Mouse (Mus musculus) frontal cortex, postnatal 10 days (tissue): ENCODE data around the gene Cracr2a.

ENCODE experiments used
- DNase-seq, 2 experiments: peaks; one replicate each; pipeline ENCODE4 v3.0.0; 2022; ENCODE audit warnings: low spot score in 2 of 2, mixed read lengths in 1 of 2

Gene Cracr2a

DNA sequence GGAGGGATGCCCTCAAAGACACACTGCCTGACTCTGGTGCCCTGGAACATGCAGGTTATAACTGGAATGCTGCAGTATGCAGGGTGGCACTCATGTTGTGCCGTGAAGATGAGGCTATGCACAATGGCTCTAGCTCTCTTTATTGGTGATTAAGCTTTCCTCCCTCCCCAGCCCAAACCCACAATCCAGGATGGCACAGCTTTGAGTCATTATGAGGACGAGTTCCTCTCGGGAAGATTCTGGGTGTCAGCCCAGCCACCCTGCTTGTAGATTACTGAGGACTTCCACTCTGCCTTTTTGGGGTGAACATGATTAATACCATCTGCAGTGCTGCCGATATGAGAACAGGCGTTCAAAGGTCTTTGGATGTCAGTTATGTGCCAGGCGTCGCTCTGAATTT, 132.5 kb downstream of the Cracr2a start:
- no peak for DNase-seq

DNA sequence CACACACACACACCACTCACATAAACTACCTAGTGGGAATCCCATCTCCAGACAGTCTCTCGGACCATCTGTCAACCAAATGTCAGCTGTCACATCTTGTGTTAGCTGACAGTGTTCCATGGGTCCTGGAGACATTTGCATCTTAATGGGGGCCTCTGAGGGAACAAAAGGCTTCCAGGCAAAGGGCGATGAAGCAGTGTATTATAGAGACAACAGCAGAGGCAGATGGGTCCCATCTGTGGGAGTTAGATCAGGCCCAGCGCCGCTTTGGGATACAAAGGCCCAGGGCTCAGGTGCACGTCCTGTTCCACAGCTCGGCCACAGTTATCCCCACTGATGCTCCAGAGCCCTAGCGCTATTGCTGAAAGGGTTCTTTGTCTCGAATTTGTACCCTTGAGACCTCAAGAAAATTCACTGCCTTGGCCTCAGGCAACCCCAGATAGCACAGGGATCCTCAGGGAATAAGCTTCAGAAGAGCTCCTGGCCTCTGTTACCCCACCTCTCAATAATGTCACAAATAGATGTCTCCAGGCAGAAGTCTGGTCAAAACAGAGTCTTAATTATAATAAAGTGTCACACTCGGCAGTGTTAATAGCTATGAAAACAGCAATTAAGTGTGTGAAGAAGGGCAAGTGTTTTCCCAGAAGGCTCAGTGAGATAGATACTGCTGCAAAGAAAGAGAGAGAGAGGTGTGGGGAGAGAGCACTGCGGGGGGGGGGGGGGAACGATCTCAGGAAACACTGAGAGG, 140.1 kb downstream of the Cracr2a start:
- DNase-seq, result no peak

DNA sequence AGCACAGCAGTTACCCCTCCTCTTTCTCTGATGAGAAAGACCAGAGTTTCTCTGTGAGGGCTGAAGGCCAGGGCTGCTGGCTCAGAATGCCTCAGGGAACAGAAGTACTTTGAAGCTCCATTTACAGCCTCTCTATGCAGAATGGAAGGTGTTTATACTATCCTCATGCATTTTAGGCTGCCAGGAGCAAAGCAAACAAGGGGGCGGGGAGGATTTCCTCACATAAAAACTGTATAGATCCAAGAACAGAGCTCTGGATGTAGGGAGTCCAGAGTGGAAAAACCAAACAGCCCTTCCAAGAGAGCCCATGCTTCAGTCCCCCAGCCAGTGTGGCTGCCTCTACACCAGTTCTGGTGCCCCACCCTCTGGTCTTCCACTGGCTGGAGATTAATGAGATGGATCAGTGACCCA, 147.1 kb downstream of the Cracr2a start:
- DNase-seq, result no peak

DNA sequence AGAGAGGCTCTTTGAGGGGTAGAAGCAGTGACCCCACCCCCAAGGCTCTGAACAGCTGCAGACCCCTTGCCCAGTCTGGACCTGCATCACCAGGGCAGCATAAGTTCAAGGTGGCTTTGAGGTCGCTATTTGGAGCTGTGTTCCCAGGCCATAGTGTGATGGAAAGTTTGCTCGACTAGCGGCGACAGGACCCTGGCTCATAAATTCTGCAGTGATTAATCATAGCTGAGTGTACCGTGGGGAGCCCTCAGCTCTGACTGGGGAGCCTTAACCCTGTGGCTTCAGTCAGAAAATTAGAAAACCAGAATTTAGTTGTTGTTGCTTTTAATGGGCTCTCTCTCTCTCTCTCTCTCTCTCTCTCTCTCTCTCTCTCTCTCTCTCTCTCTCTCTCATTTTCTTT, 153.8 kb downstream of the Cracr2a start:
- no peak for DNase-seq

DNA sequence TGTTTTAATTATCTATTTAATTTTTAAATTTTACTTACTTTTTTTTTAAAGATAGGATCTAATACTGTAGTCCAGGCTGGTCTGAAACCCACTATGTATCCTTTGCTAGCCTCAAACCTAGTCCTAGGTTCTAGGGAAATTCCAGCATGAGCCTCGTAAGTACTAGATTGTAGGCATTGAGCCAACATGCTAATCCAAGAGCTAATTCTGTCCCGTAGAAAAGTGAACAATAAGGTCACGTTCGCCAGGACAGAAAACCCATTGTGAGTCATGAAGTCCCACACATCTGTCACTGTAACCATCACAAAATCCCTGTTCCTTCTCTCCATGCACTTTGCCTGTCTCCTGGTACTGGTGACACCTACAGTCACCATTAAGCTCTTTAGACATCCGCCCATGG, 154.3 kb downstream of the Cracr2a start:
- DNase-seq, result no peak

DNA sequence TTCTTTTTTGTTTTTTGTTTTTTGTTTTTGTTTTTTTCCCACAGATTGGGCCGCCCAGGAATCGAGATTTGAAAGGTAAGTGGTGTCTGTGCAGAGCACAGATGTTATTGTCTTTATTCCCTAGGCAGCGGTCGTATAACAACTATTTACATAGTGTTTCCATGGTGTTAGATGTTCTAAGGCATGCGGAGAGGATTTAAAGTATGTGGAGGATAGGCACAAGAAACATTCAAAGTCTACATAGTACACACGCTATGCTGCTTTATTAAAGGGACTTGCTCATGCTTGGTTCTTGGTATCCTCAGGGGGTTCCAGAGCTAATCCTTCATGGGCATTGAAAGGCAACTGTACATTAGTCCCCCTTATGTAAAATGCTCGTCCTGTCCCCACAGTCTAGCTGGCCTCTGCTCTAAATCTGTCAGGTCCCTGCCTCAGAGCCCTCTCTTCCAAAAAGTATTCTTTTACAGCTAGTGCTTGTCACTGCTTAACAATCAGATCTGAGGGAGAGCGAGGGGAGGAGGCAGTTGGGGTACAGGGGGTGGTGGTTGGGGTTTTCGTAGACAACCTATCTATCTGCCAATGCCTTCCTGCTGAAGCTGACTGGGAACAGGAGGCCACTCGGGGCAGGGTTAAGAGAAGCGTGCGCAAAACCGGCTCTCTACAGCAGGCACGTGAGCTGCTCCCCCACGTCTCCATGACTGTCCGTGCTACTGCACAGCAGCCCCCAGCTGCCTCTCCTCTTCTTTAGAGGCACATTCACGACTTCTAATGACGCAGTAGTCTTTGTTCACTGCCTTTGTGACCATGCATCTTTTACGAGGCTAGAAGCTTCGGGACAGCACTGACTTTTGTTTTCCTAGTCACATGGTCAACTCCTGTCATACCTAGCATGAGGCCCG, 156.3 kb downstream of the Cracr2a start:
- DNase-seq, result no peak

DNA sequence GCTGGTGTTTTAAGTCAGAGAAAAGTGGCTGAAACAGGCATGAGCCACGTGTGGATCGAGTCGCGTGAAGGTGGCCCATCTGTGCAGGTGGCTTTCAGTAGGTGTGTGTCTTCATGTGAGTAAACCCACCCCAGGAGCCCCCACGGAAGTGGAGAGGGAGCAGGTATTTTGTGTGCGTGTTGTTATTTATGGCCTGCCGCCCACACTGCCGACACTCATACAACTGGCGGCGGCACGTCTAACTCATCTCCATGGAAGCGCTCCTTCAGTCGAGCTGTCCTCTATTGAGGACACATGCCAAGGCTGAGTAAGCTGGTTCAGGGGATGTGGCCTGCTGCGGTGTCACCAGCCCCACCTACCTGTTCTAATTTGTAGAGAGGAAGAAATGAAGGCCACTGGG, 158.7 kb downstream of the Cracr2a start:
- DNase-seq, result no peak

DNA sequence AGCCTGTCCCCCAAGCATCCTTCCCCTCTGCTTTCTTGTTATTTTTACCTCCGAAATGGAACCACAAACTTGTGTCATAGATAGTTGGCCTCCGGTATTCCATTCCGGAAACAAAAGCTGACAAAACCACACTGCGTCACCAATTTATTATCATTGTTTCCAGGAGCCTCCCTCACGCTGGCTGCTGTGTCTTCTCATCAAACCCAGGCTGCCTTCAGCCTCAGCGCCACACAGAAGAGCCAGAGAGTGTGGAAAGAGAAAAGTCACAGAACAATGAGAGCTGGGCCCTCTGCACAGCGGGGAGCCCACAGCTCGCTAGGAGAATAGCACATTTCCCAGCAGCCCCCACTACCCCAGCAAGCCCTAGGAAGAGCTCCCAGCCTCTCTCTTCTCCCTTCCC, 162.0 kb downstream of the Cracr2a start:
- no peak for DNase-seq
